Mouse (Mus musculus) skeletal muscle tissue, adult 2 months (tissue): ENCODE data around the gene Usp43.
A peak's percentile ranks its signal among the peaks of the same experiment; 100 is the strongest.

Experiments used
- DNase-seq: peaks from one replicate; pipeline ENCODE4 v3.0.0-alpha.2; 2012; ENCODE audit warnings: low read depth, low spot score

Gene Usp43

GRCm38 (mm10) chr11:67921827-67922754, at the start of gene Usp43:
Gene Usp43 (minus strand): TSS chr11:67922153.
- peak; percentile 5 for DNase-seq

GRCm38 (mm10) chr11:67967831-67968230, 45.9 kb upstream of the Usp43 start:
- no peak for DNase-seq

- DNase-seq = peak; percentile 77
Measured at GRCm38 (mm10) chr11:67965905-67966878, 44.2 kb upstream of the Usp43 start, which contains the start of gene Stx8. Gene Stx8 (plus strand): TSS chr11:67966193.

- peak; percentile 68 for DNase-seq
Measured at GRCm38 (mm10) chr11:67965242-67965883, 43.4 kb upstream of the Usp43 start, which contains the start of gene Cfap52. Gene Cfap52 (minus strand): TSS chr11:67965651.

GRCm38 (mm10) chr11:67964110-67964509, 42.2 kb upstream of the Usp43 start:
- peak; percentile 10 for DNase-seq

GRCm38 (mm10) chr11:67954413-67954812, 32.5 kb upstream of the Usp43 start:
- no peak for DNase-seq

- DNase-seq = no peak
Measured at GRCm38 (mm10) chr11:67953604-67954003, 31.7 kb upstream of the Usp43 start.

GRCm38 (mm10) chr11:67949475-67949874, 27.5 kb upstream of the Usp43 start:
- no peak for DNase-seq

- DNase-seq = no peak
Measured at GRCm38 (mm10) chr11:67948229-67948628, 26.3 kb upstream of the Usp43 start.

- no peak for DNase-seq
Measured at GRCm38 (mm10) chr11:67932156-67932555, 10.2 kb upstream of the Usp43 start.

GRCm38 (mm10) chr11:67926348-67927055, 4.5 kb upstream of the Usp43 start:
- no peak for DNase-seq

- no peak for DNase-seq
Measured at GRCm38 (mm10) chr11:67925000-67925399, 3.0 kb upstream of the Usp43 start.

- DNase-seq = no peak
Measured at GRCm38 (mm10) chr11:67923720-67924119, 1.8 kb upstream of the Usp43 start.

- DNase-seq = peak; percentile 10
Measured at GRCm38 (mm10) chr11:67922755-67923125, 787 bp upstream of the Usp43 start.

GRCm38 (mm10) chr11:67921091-67921826, 694 bp downstream of the Usp43 start:
- peak; percentile 12 for DNase-seq

- DNase-seq = no peak
Measured at GRCm38 (mm10) chr11:67920226-67920960, 1.6 kb downstream of the Usp43 start.

GRCm38 (mm10) chr11:67919593-67919992, 2.4 kb downstream of the Usp43 start:
- DNase-seq = no peak

- DNase-seq = no peak
Measured at GRCm38 (mm10) chr11:67917126-67917525, 4.8 kb downstream of the Usp43 start.

- DNase-seq = no peak
Measured at GRCm38 (mm10) chr11:67911074-67911473, 10.9 kb downstream of the Usp43 start.
